ENCODE assay signal across 19 mouse cellular contexts in the genomic region with DNA sequence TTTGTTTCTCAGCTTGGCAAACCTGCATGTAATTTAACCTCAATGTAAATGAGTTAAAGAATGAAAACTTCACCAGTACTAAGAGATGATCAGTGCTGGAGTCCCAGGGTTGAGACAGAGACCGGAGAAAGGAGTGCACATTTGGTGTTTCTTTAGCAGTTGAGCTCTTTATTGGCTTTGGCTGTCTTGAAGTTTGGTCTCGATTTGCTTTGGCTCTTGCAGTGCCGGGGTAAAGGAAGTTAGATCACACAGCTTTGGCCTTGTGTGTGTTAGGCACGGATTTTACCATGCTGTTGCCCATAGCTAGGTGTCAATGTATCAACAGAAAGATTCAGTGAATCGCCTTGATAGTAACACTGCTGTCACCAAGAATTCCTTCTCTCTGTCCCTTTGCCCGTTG.
"Had no signal": no experiment of that assay in that cellular context is flagged by ENCODE, and none has a peak within 500 bp of the region (broad histone marks: within the 10 kb centered on the region; RNA-seq: fewer than 3 reads in every experiment).

No protein-coding gene starts in this region.

- H3K4me3 ChIP-seq: liver, embryonic 12.5 days; midbrain, embryonic 10.5 days; midbrain, embryonic 13.5 days; midbrain, embryonic 15.5 days; myocyte; neural tube, embryonic 12.5 days had no signal

- H3K9me3 ChIP-seq: liver, embryonic 12.5 days; midbrain, embryonic 10.5 days; midbrain, embryonic 13.5 days; midbrain, embryonic 15.5 days; neural tube, embryonic 12.5 days had no signal

- H3K4me1 ChIP-seq: liver, embryonic 12.5 days; midbrain, embryonic 10.5 days; midbrain, embryonic 13.5 days; midbrain, embryonic 15.5 days; neural tube, embryonic 12.5 days had no signal

- H3K36me3 ChIP-seq: midbrain, embryonic 15.5 days had no signal

- H3K27ac ChIP-seq: liver, embryonic 12.5 days; liver, embryonic 14.5 days; midbrain, embryonic 10.5 days; midbrain, embryonic 13.5 days; midbrain, embryonic 15.5 days; neural tube, embryonic 12.5 days had no signal

- ATAC-seq: liver, embryonic 12.5 days; midbrain, embryonic 13.5 days; midbrain, embryonic 15.5 days had no signal

- H3K27me3 ChIP-seq: liver, embryonic 12.5 days; midbrain, embryonic 13.5 days; midbrain, embryonic 15.5 days; neural tube, embryonic 12.5 days had no signal

- H3K9ac ChIP-seq: liver, embryonic 12.5 days; liver, embryonic 14.5 days; lung, embryonic 14.5 days; midbrain, embryonic 13.5 days; midbrain, embryonic 15.5 days; neural tube, embryonic 12.5 days had no signal

- DNase-seq: lung, adult 18-20 months; lung, embryonic 14.5 days; lung, postnatal 10 days; lung, postnatal 4 days; retina, postnatal 1 day; right cerebral cortex, adult 18-20 months; right cerebral cortex, postnatal 25 days; right cerebral cortex, postnatal 4 days; spleen, adult 18-20 months; thymus, adult 2 months; thymus, postnatal 25 days; thymus, postnatal 4 days had no signal

- H3K4me2 ChIP-seq: liver, embryonic 12.5 days; lung, embryonic 14.5 days; midbrain, embryonic 13.5 days; midbrain, embryonic 15.5 days; neural tube, embryonic 12.5 days had no signal
